Mouse (Mus musculus) intestine, embryonic 16.5 days (tissue): ENCODE results near the gene Igf2bp2. TPM values are rescaled to one million over a fixed set of nuclear protein-coding genes. Genes with fewer than 3 reads are reported as not detected.

Experiments
- ATAC-seq: fragments of 200-750 bp; cut with Nextera tagmentation; 2 replicates; pipeline ENCODE4 v1.8.0; 2017; ENCODE audit warnings: moderate TSS enrichment, moderate library complexity
- H3K27ac ChIP-seq: fragments of 300-500 bp; sonication (generic); 2 replicates; pipeline ENCODE4 v1.5.1; 2014; ENCODE audit warnings: mild to moderate bottlenecking, low read length
- H3K27me3 ChIP-seq: fragments of 300-500 bp; sonication (generic); replicated peaks from 2 replicates; pipeline ENCODE4 v1.6.1; 2014; ENCODE audit warnings: low read length, control low read depth, mixed read lengths; ENCODE audit not compliant: control insufficient read depth, insufficient read depth
- H3K36me3 ChIP-seq: fragments of 300-500 bp; sonication (generic); 2 replicates; pipeline ENCODE4 v1.6.1; 2014; ENCODE audit warnings: low read length, control low read depth; ENCODE audit not compliant: control insufficient read depth, insufficient read depth
- H3K4me1 ChIP-seq: fragments of 300-500 bp; sonication (generic); 2 replicates; pipeline ENCODE4 v1.6.1; 2014; ENCODE audit warnings: low read length, control low read depth, mixed read lengths; ENCODE audit not compliant: control insufficient read depth, insufficient read depth
- H3K4me2 ChIP-seq: fragments of 300-500 bp; sonication (generic); 2 replicates; pipeline ENCODE4 v1.6.1; 2014; ENCODE audit warnings: low read depth, low read length, control low read depth
- H3K4me3 ChIP-seq: fragments of 300-500 bp; sonication (generic); 2 replicates; pipeline ENCODE4 v1.5.1; 2014; ENCODE audit warnings: mild to moderate bottlenecking, low read length
- H3K9ac ChIP-seq: fragments of 300-500 bp; sonication (generic); 2 replicates; pipeline ENCODE4 v1.6.1; 2014; ENCODE audit warnings: low read depth, low read length
- H3K9me3 ChIP-seq: fragments of 300-500 bp; sonication (generic); 2 replicates; pipeline ENCODE4 v1.6.1; 2016; ENCODE audit warnings: low read length, control low read depth; ENCODE audit not compliant: control insufficient read depth
- WGBS: fragments of 180-500 bp; shearing (Covaris S2); extraction: QIAGEN DNeasy Blood & Tissue Kit; methylation state at CpG from one replicate; pipeline ENCODE4 v1.1.7; 2014; 5-methylcytosine and 5-hydroxymethylcytosine counted together
- polyA plus RNA-seq: library from polyadenylated mRNA; unstranded; fragments of >200 nt; fragmentation: Nextera tagmentation; extraction: Ambion mirVana; gene quantifications from 2 replicates; pipeline ENCODE4 v1.2.1, GENCODE M21; 2015

Igf2bp2 gene
- polyA plus RNA-seq, 1 experiment from 2014 or later: 97.7 TPM

- H3K4me2 ChIP-seq: no peak overlapping the region
- no peak overlapping the region for H3K9ac ChIP-seq
- no peaks in the 10 kb centered on the region for H3K9me3 ChIP-seq
- H3K27ac ChIP-seq: no peak overlapping the region
- ATAC-seq: no peak
- WGBS: 77% methylated on average over 2 of the region's 2 CpGs
- H3K27me3 ChIP-seq: no peaks in the 10 kb centered on the region
- no peaks in the 10 kb centered on the region for H3K36me3 ChIP-seq
- H3K4me3 ChIP-seq: no peak overlapping the region
- no peaks in the 10 kb centered on the region for H3K4me1 ChIP-seq
Measured at GRCm38 (mm10) chr16:22177999-22178398, 14.9 kb upstream of the Igf2bp2 start.

GRCm38 (mm10) chr16:22168731-22169130 lies 5.6 kb upstream of the Igf2bp2 start:
- H3K36me3 ChIP-seq: no peaks in the 10 kb centered on the region
- WGBS: 92% methylated on average over 8 of the region's 8 CpGs
- no peaks in the 10 kb centered on the region for H3K27me3 ChIP-seq
- H3K4me1 ChIP-seq: 0 out of 2 replicates have a peak, but pooled peaks cover 3% of the 10 kb centered on the region
- no peak overlapping the region for H3K27ac ChIP-seq
- H3K9me3 ChIP-seq: no peaks in the 10 kb centered on the region
- no peak overlapping the region for H3K4me3 ChIP-seq
- H3K9ac ChIP-seq: no peak overlapping the region
- no peak overlapping the region for H3K4me2 ChIP-seq
- ATAC-seq: no peak

- H3K27ac ChIP-seq: no peak overlapping the region
- no peak overlapping the region for H3K9ac ChIP-seq
- no peak overlapping the region for H3K4me3 ChIP-seq
- no peak for ATAC-seq
- H3K4me2 ChIP-seq: no peak overlapping the region
- H3K27me3 ChIP-seq: no peaks in the 10 kb centered on the region
- H3K4me1 ChIP-seq: 0 out of 2 replicates have a peak, but pooled peaks cover 3% of the 10 kb centered on the region
- 88% methylated on average over 5 of the region's 5 CpGs for WGBS
- no peaks in the 10 kb centered on the region for H3K9me3 ChIP-seq
- H3K36me3 ChIP-seq: no peaks in the 10 kb centered on the region
Measured at GRCm38 (mm10) chr16:22165556-22165955, 2.5 kb upstream of the Igf2bp2 start.

- Histone ChIP-seq H3K4me3 (no peak overlapping the region), H3K4me1 (0 out of 2 replicates have a peak, but pooled peaks cover 3% of the 10 kb centered on the region), H3K4me2 (peak overlapping the region; percentile 75), H3K9ac (no peak overlapping the region), H3K9me3 (no peaks in the 10 kb centered on the region), H3K27me3 (no peaks in the 10 kb centered on the region), H3K36me3 (no peaks in the 10 kb centered on the region), H3K27ac (no peak overlapping the region)
- WGBS: 46% methylated on average over 8 of the region's 8 CpGs
- ATAC-seq: no peak
Measured at GRCm38 (mm10) chr16:22164446-22164845, 1.3 kb upstream of the Igf2bp2 start.

GRCm38 (mm10) chr16:22163456-22163851 lies 355 bp upstream of the Igf2bp2 start:
- under 1% methylated on average over 27 of the region's 27 CpGs for WGBS
- no peaks in the 10 kb centered on the region for H3K9me3 ChIP-seq
- peak overlapping the region; percentile 99 for H3K4me3 ChIP-seq
- H3K9ac ChIP-seq: peak overlapping the region; percentile 100
- H3K4me2 ChIP-seq: peak overlapping the region; percentile 75
- H3K4me1 ChIP-seq: 0 out of 2 replicates have a peak, but pooled peaks cover 3% of the 10 kb centered on the region
- no peaks in the 10 kb centered on the region for H3K36me3 ChIP-seq
- no peaks in the 10 kb centered on the region for H3K27me3 ChIP-seq
- peak overlapping the region; percentile 95 for H3K27ac ChIP-seq
- peak; percentile 79 for ATAC-seq

- 0% methylated on average over 19 of the region's 19 CpGs for WGBS
- no peaks in the 10 kb centered on the region for H3K9me3 ChIP-seq
- no peaks in the 10 kb centered on the region for H3K36me3 ChIP-seq
- H3K4me2 ChIP-seq: peak overlapping the region; percentile 75
- peak overlapping the region; percentile 95 for H3K27ac ChIP-seq
- H3K4me1 ChIP-seq: 0 out of 2 replicates have a peak, but pooled peaks cover 3% of the 10 kb centered on the region
- peak; percentile 1; the same call in 1 of the 2 replicates for ATAC-seq
- H3K27me3 ChIP-seq: no peaks in the 10 kb centered on the region
- H3K4me3 ChIP-seq: peak overlapping the region; percentile 99
- H3K9ac ChIP-seq: peak overlapping the region; percentile 100
Measured at GRCm38 (mm10) chr16:22162066-22162511, 1.0 kb downstream of the Igf2bp2 start.

GRCm38 (mm10) chr16:22161351-22162065 lies 1.6 kb downstream of the Igf2bp2 start:
- peak overlapping the region; percentile 100 for H3K9ac ChIP-seq
- no peaks in the 10 kb centered on the region for H3K27me3 ChIP-seq
- H3K27ac ChIP-seq: peak overlapping the region; percentile 95
- peak overlapping the region; percentile 99 for H3K4me3 ChIP-seq
- under 1% methylated on average over 71 of the region's 71 CpGs for WGBS
- no peaks in the 10 kb centered on the region for H3K9me3 ChIP-seq
- 0 out of 2 replicates have a peak, but pooled peaks cover 3% of the 10 kb centered on the region for H3K4me1 ChIP-seq
- H3K4me2 ChIP-seq: peak overlapping the region; percentile 75
- ATAC-seq: 0 out of 2 replicates have a peak, but pooled peaks have one; percentile 18
- H3K36me3 ChIP-seq: no peaks in the 10 kb centered on the region

GRCm38 (mm10) chr16:22160386-22161145 lies 2.5 kb downstream of the Igf2bp2 start:
- no peak for ATAC-seq
- Histone ChIP-seq H3K4me2 (peak overlapping the region; percentile 75), H3K9ac (peak overlapping the region; percentile 53), H3K4me1 (0 out of 2 replicates have a peak, but pooled peaks cover 3% of the 10 kb centered on the region), H3K4me3 (peak overlapping the region; percentile 99), H3K27ac (no peak overlapping the region), H3K9me3 (no peaks in the 10 kb centered on the region), H3K36me3 (no peaks in the 10 kb centered on the region), H3K27me3 (no peaks in the 10 kb centered on the region)
- WGBS: 2% methylated on average over 16 of the region's 16 CpGs

GRCm38 (mm10) chr16:22152941-22153444 lies 10.1 kb downstream of the Igf2bp2 start:
- peak; percentile 52; the same call in 1 of the 2 replicates for ATAC-seq
- Histone ChIP-seq H3K27me3 (no peaks in the 10 kb centered on the region), H3K4me3 (no peak overlapping the region), H3K4me2 (no peak overlapping the region), H3K36me3 (no peaks in the 10 kb centered on the region), H3K9me3 (no peaks in the 10 kb centered on the region), H3K4me1 (peaks cover 18% of the 10 kb centered on the region), H3K27ac (no peak overlapping the region), H3K9ac (no peak overlapping the region)
- 87% methylated on average over 11 of the region's 11 CpGs for WGBS
